Mouse (Mus musculus): ENCODE results near the gene Inhba.

- TF ChIP-seq CTCF (IDR thresholded peaks at IDR 0.05; ENCODE audit: control insufficient read depth, insufficient read depth, insufficient replicate concordance, low read depth, low read length) = no peak
- TF ChIP-seq POLR2A (IDR thresholded peaks at IDR 0.05; ENCODE audit: control insufficient read depth, low read depth, low read length) = no peak
These were observed 4.9 kb downstream of the Inhba start for GRCm38 (mm10) chr13:16016506-16016905.

Measured in testis, adult 2 months (tissue).